Mouse (Mus musculus) c-Kit-positive CD71-positive TER-119-positive erythroid progenitor cells, embryonic 14.5 days (primary cell): ENCODE measurements around the gene Vangl2.

Experiments used
- DNase-seq: peaks from one replicate; pipeline ENCODE4 v3.0.0-alpha.2; 2013; ENCODE audit warnings: low spot score

Vangl2 gene

GRCm38 (mm10) chr1:171966054-171966790 is 62.0 kb downstream of the Vangl2 start:
- no peak for DNase-seq

GRCm38 (mm10) chr1:171963613-171964012 is 64.6 kb downstream of the Vangl2 start:
- no peak for DNase-seq

GRCm38 (mm10) chr1:171961704-171962103 is 66.5 kb downstream of the Vangl2 start:
- no peak for DNase-seq

- no peak for DNase-seq
Measured at GRCm38 (mm10) chr1:171960726-171961125, 67.5 kb downstream of the Vangl2 start.

- DNase-seq = no peak
Measured at GRCm38 (mm10) chr1:171957411-171957810, 70.8 kb downstream of the Vangl2 start.

- DNase-seq = no peak
Measured at GRCm38 (mm10) chr1:171955071-171955470, 73.2 kb downstream of the Vangl2 start.
